Mouse (Mus musculus) heart, embryonic 16.5 days (tissue): Measurements from ENCODE around the gene Chrna4. TPM values are rescaled to one million over a fixed set of nuclear protein-coding genes. Genes with fewer than 3 reads are reported as not detected.

Experiments
- ATAC-seq: fragments of 200-750 bp; cut with Nextera tagmentation; replicated peaks from 2 replicates; pipeline ENCODE4 v1.8.0; 2017; ENCODE audit warnings: moderate number of reproducible peaks; ENCODE audit not compliant: insufficient read depth, low FRiP score; ENCODE audit errors: extremely low read depth
- H3K27ac ChIP-seq: fragments of 300-500 bp; sonication (generic); 2 replicates; pipeline ENCODE4 v1.5.1; 2014; ENCODE audit warnings: mild to moderate bottlenecking, low read length, control low read depth, moderate library complexity
- H3K27me3 ChIP-seq: fragments of 300-500 bp; sonication (generic); 2 replicates; pipeline ENCODE4 v1.6.1; 2014; ENCODE audit warnings: low read length, mixed read lengths; ENCODE audit not compliant: control insufficient read depth, insufficient read depth
- H3K36me3 ChIP-seq: fragments of 300-500 bp; sonication (generic); 2 replicates; pipeline ENCODE4 v1.6.1; 2014; ENCODE audit not compliant: control insufficient read depth, insufficient read depth
- H3K4me1 ChIP-seq: fragments of 300-500 bp; sonication (generic); 2 replicates; pipeline ENCODE4 v1.6.1; 2014; ENCODE audit warnings: low read length, mixed read lengths; ENCODE audit not compliant: control insufficient read depth, insufficient read depth
- H3K4me2 ChIP-seq: fragments of 300-500 bp; sonication (generic); 2 replicates; pipeline ENCODE4 v1.6.1; 2014; ENCODE audit warnings: low read depth, mild to moderate bottlenecking, control low read depth, low read length
- H3K4me3 ChIP-seq: fragments of 300-500 bp; sonication (generic); 2 replicates; pipeline ENCODE4 v1.5.1; 2014; ENCODE audit warnings: mild to moderate bottlenecking, control low read depth, low read length
- H3K9ac ChIP-seq: fragments of 300-500 bp; sonication (generic); 2 replicates; pipeline ENCODE4 v1.6.1; 2014; ENCODE audit warnings: low read length, control low read depth
- H3K9me3 ChIP-seq: fragments of 300-500 bp; sonication (generic); replicated peaks from 2 replicates; pipeline ENCODE4 v1.6.1; 2016; ENCODE audit warnings: low read length; ENCODE audit not compliant: control insufficient read depth
- WGBS: fragments of 180-500 bp; shearing (Covaris S2); extraction: QIAGEN DNeasy Blood & Tissue Kit; methylation state at CpG from one replicate; pipeline ENCODE4 v1.1.7; 2014; 5-methylcytosine and 5-hydroxymethylcytosine counted together
- polyA plus RNA-seq: library from polyadenylated mRNA; unstranded; fragments of >200 nt; fragmentation: Nextera tagmentation; extraction: Ambion mirVana; gene quantifications from 2 replicates; pipeline ENCODE4 v1.2.1, GENCODE M21; 2015

Chrna4 gene
- polyA plus RNA-seq, 1 experiment from 2014 or later, result 0.37 TPM

- Histone ChIP-seq H3K27me3 (peaks cover 69% of the 10 kb centered on the region), H3K4me3 (no peak overlapping the region), H3K9ac (no peak overlapping the region), H3K9me3 (no peaks in the 10 kb centered on the region), H3K4me1 (peaks cover 16% of the 10 kb centered on the region), H3K36me3 (no peaks in the 10 kb centered on the region), H3K27ac (no peak overlapping the region), H3K4me2 (no peak overlapping the region)
- 27% methylated on average over 5 of the region's 5 CpGs for WGBS
- no peak for ATAC-seq
These were observed 10.9 kb downstream of the Chrna4 start for GRCm38 (mm10) chr2:181032407-181032806.

- Histone ChIP-seq H3K4me3 (no peak overlapping the region), H3K27me3 (peaks cover 60% of the 10 kb centered on the region), H3K9ac (no peak overlapping the region), H3K4me1 (peaks cover 16% of the 10 kb centered on the region), H3K36me3 (no peaks in the 10 kb centered on the region), H3K9me3 (no peaks in the 10 kb centered on the region), H3K27ac (no peak overlapping the region), H3K4me2 (no peak overlapping the region)
- 72% methylated on average over 11 of the region's 11 CpGs for WGBS
- ATAC-seq, result no peak
These were observed 11.9 kb downstream of the Chrna4 start for GRCm38 (mm10) chr2:181031406-181031934.

- H3K9ac ChIP-seq, result no peak overlapping the region
- 74% methylated on average over 5 of the region's 5 CpGs for whole genome bisulfite sequencing
- no peak overlapping the region for H3K27ac ChIP-seq
- H3K4me1 ChIP-seq, result no peaks in the 10 kb centered on the region
- H3K4me3 ChIP-seq, result no peak overlapping the region
- H3K4me2 ChIP-seq, result no peak overlapping the region
- H3K27me3 ChIP-seq, result peaks cover 12% of the 10 kb centered on the region
- H3K36me3 ChIP-seq, result no peaks in the 10 kb centered on the region
- no peak for ATAC-seq
- H3K9me3 ChIP-seq, result no peaks in the 10 kb centered on the region
These were observed 35.0 kb downstream of the Chrna4 start for GRCm38 (mm10) chr2:181008339-181008738.

GRCm38 (mm10) chr2:181007054-181007453 is 36.3 kb downstream of the Chrna4 start:
- no peaks in the 10 kb centered on the region for H3K36me3 ChIP-seq
- H3K4me3 ChIP-seq, result no peak overlapping the region
- H3K27ac ChIP-seq, result no peak overlapping the region
- ATAC-seq, result no peak
- WGBS, result 57% methylated on average over 4 of the region's 4 CpGs
- H3K4me1 ChIP-seq, result no peaks in the 10 kb centered on the region
- H3K9ac ChIP-seq, result no peak overlapping the region
- H3K9me3 ChIP-seq, result no peaks in the 10 kb centered on the region
- no peak overlapping the region for H3K4me2 ChIP-seq
- H3K27me3 ChIP-seq, result peaks cover 10% of the 10 kb centered on the region

- Histone ChIP-seq H3K9ac (no peak overlapping the region), H3K27ac (no peak overlapping the region), H3K36me3 (no peaks in the 10 kb centered on the region), H3K4me2 (no peak overlapping the region), H3K4me1 (no peaks in the 10 kb centered on the region), H3K27me3 (peaks cover 6% of the 10 kb centered on the region; the same call in 1 of the 2 replicates), H3K4me3 (no peak overlapping the region), H3K9me3 (no peaks in the 10 kb centered on the region)
- no peak for ATAC-seq
- 64% methylated on average over 3 of the region's 3 CpGs for WGBS
These were observed 46.4 kb downstream of the Chrna4 start for GRCm38 (mm10) chr2:180996905-180997304.

GRCm38 (mm10) chr2:180996436-180996835 is 46.9 kb downstream of the Chrna4 start:
- H3K4me3 ChIP-seq, result no peak overlapping the region
- no peaks in the 10 kb centered on the region for H3K9me3 ChIP-seq
- H3K4me2 ChIP-seq, result no peak overlapping the region
- H3K36me3 ChIP-seq, result no peaks in the 10 kb centered on the region
- no peaks in the 10 kb centered on the region for H3K4me1 ChIP-seq
- no peak overlapping the region for H3K9ac ChIP-seq
- no peak for ATAC-seq
- peaks cover 6% of the 10 kb centered on the region; the same call in 1 of the 2 replicates for H3K27me3 ChIP-seq
- H3K27ac ChIP-seq, result no peak overlapping the region
- WGBS, result 8% methylated on average over 5 of the region's 5 CpGs

GRCm38 (mm10) chr2:180995457-180995856 is 47.9 kb downstream of the Chrna4 start:
- Histone ChIP-seq H3K9me3 (no peaks in the 10 kb centered on the region), H3K36me3 (no peaks in the 10 kb centered on the region), H3K27me3 (peaks cover 6% of the 10 kb centered on the region; the same call in 1 of the 2 replicates), H3K4me1 (no peaks in the 10 kb centered on the region), H3K27ac (no peak overlapping the region), H3K4me2 (no peak overlapping the region), H3K4me3 (no peak overlapping the region), H3K9ac (no peak overlapping the region)
- WGBS, result 84% methylated on average over 4 of the region's 4 CpGs
- no peak for ATAC-seq

GRCm38 (mm10) chr2:180994360-180994759 is 49.0 kb downstream of the Chrna4 start:
- no peak overlapping the region for H3K9ac ChIP-seq
- H3K4me3 ChIP-seq, result no peak overlapping the region
- WGBS, result 38% methylated on average over 2 of the region's 2 CpGs
- H3K27me3 ChIP-seq, result peaks cover 6% of the 10 kb centered on the region; the same call in 1 of the 2 replicates
- no peaks in the 10 kb centered on the region for H3K4me1 ChIP-seq
- H3K4me2 ChIP-seq, result no peak overlapping the region
- H3K36me3 ChIP-seq, result no peaks in the 10 kb centered on the region
- no peak for ATAC-seq
- no peak overlapping the region for H3K27ac ChIP-seq
- no peaks in the 10 kb centered on the region for H3K9me3 ChIP-seq

GRCm38 (mm10) chr2:180990347-180990746 is 53.0 kb downstream of the Chrna4 start:
- H3K27ac ChIP-seq, result no peak overlapping the region
- 72% methylated on average over 4 of the region's 4 CpGs for WGBS
- no peaks in the 10 kb centered on the region for H3K36me3 ChIP-seq
- H3K9me3 ChIP-seq, result no peaks in the 10 kb centered on the region
- no peak overlapping the region for H3K4me3 ChIP-seq
- peaks cover 8% of the 10 kb centered on the region for H3K4me1 ChIP-seq
- ATAC-seq, result no peak
- H3K9ac ChIP-seq, result no peak overlapping the region
- no peak overlapping the region for H3K4me2 ChIP-seq
- 0 out of 2 replicates have a peak, but pooled peaks cover 3% of the 10 kb centered on the region for H3K27me3 ChIP-seq
